Mouse (Mus musculus): ENCODE results near the gene Adat3.
"Not testable (repeated sequence)": the region's sequence is repeated elsewhere in the genome, so short reads cannot be mapped to it uniquely, and the experiment has no call there.

The Adat3 gene

GRCm38 (mm10) chr10:80577195-80578130, 25.2 kb upstream of the Adat3 start, which contains the start of gene Klf16:
Gene Klf16 (minus strand): TSS chr10:80577321.
- in situ Hi-C loops (cut with MboI; ENCODE audit: low sequenced_read_pairs): loop anchor here (5.0 kb wide), 1 partner anchor 105 kb away; no protein-coding TSS in a partner anchor

DNA sequence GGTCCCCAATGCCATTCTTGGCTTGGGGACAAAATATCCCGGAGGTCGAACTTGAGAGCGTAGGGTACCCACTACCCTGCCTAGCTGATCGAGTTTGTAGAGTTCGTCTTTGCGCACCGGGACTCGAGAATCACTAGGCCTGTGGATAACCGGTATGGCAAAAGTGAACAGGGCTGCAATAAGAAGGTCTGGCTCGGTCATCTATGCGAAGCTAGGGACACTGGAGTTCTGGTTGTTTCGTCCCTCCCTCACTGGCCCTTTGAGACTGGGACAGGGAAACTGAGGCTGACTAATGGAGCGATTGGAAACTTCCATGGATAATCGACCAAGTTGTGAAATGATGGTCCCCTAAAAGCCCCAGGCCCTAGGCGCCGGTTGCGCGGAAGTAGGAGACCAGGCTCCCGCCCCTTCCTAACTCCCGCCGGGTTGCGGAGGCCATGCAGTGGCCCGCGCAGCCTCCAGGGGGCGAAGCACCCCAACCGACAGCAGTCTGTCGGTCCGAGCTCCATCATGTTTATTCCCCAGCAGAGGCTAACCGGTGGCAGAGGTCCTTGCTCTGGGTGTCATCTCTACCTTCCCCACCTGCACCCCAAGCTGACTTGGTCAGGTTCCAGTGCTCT, 24.4 kb upstream of the Adat3 start:
- in situ Hi-C loops (cut with MboI; ENCODE audit: low sequenced_read_pairs): loop anchor here (5.0 kb wide), 1 partner anchor 104 kb away; no protein-coding TSS in a partner anchor

GRCm38 (mm10) chr10:80578911-80579310, 23.8 kb upstream of the Adat3 start:
- in situ Hi-C loops (cut with MboI; ENCODE audit: low sequenced_read_pairs): loop anchor here (5.0 kb wide), 1 partner anchor 103 kb away; no protein-coding TSS in a partner anchor

- in situ Hi-C loops (cut with MboI; ENCODE audit: low sequenced_read_pairs): no loop called here
Observed at GRCm38 (mm10) chr10:80583047-80583446, 19.6 kb upstream of the Adat3 start.

DNA sequence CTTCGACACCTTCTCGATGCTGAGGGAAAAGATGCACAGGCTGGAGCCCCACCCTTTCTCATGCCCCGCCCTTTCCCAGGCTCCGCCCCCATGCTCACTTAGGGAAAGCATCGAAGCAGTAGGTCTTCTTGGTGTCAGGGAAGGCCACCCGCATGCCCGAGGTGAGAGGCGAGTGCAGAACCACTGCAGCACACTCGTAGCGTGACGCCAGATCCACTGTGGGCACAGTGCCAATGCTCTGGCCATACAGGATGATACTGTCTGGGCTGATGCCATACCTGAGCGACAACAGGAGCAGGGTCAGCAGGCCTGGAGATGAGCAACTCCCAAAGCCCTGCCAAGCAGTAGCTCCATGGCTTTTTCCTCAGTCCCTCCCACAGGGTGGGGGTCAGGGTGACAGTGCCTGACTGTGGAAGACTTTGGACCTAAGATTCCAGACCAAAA, 18.6 kb upstream of the Adat3 start:
- in situ Hi-C loops (cut with MboI; ENCODE audit: low sequenced_read_pairs): no loop called here

DNA sequence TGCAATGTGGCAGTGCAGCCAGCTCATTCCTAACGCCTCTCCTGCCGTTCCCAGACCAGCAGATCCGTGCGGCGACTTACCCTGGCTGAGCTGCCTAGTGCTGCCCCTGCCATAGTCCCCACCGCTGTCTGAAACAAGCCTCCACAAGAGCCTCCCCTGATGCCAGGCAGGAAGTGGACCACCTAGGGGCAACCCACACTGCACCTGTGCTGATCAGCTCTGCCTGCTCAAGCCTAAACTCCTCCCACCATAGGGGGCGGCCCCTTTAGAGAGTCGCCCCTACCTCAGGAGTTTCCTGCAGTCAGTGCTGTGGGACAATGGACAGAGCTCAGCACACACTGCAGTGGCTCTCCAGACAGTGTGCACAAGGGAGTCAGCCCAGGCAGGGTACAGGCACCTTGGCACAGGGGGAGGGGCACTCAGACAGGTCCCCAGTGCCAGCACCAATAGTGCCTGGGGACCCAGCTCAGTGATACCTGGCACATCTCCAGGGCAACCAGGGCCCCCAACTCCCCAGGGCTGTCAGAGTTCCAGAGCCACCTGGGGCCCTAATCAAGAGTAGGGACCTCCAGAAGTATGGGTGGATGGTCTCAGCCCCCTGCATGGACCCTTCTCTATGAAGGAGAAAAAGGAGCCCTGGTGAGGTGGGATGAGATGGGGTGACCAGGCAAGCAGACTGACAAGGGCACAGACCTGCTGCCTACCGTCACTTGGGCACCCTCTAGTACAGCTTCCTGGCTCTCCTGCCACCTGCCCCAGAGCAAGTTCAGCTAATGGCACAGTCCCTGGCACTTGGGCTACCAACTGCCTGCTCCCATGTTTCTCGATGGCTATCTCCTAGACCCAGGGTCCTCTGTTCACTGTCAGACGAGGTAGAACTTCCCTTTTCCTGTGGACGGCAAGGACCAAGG, 17.8 kb upstream of the Adat3 start:
- in situ Hi-C loops (cut with MboI; ENCODE audit: low sequenced_read_pairs): no loop called here

- in situ Hi-C loops (cut with MboI; ENCODE audit: low sequenced_read_pairs): no loop called here
Observed at GRCm38 (mm10) chr10:80585581-80585980, 17.1 kb upstream of the Adat3 start.

GRCm38 (mm10) chr10:80586407-80587304, 16.0 kb upstream of the Adat3 start:
- in situ Hi-C loops (cut with MboI; ENCODE audit: low sequenced_read_pairs): no loop called here

GRCm38 (mm10) chr10:80587305-80587657, 15.4 kb upstream of the Adat3 start:
- in situ Hi-C loops (cut with MboI; ENCODE audit: low sequenced_read_pairs): no loop called here

GRCm38 (mm10) chr10:80589127-80589878, 13.4 kb upstream of the Adat3 start:
- in situ Hi-C loops (cut with MboI; ENCODE audit: low sequenced_read_pairs): no loop called here

- in situ Hi-C loops (cut with MboI; ENCODE audit: low sequenced_read_pairs): no loop called here
Observed at GRCm38 (mm10) chr10:80589879-80590854, 12.5 kb upstream of the Adat3 start, which contains the start of gene Abhd17a. Gene Abhd17a (minus strand): TSS chr10:80590341.

DNA sequence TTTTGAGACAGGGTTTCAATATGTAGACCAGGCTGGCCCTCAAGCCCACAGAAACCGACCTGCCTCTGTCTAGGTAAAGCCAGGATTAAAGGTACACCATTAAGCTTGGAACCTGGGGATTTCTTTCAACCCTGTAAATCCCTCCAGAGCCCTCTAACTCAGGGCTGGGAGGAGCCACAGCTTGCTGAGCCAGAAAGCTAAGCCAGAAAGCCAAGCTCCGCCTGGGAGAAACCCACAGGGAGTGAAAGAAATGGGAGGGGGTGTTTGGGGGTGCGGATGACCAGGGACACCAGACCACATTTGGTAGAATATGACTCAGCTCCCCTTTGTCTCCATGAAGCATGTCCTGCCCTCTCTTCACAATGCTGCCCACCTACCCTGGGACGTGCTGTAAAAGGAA, 6.4 kb upstream of the Adat3 start:
- in situ Hi-C loops (cut with MboI; ENCODE audit: low sequenced_read_pairs): no loop called here

DNA sequence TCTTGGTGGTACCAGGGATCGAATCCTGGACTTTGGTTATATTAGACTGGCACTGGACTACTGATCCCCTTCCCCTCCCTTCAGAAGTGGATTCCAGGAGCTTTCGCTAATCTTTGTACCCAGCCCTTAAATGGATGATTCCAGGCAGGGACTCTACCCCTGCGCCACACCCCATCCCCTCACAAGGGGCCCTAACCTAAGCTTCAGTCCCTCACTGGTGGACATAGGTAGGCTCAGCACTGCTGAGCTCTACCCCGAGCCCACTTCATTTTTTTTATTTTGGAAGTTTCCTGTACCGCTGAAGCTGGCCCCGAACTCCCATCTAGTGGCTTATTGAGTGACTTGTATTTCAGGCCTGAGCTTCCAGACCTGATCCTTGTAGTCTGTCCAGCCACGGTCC, 684 bp downstream of the Adat3 start:
- in situ Hi-C loops (cut with MboI; ENCODE audit: low sequenced_read_pairs): no loop called here

DNA sequence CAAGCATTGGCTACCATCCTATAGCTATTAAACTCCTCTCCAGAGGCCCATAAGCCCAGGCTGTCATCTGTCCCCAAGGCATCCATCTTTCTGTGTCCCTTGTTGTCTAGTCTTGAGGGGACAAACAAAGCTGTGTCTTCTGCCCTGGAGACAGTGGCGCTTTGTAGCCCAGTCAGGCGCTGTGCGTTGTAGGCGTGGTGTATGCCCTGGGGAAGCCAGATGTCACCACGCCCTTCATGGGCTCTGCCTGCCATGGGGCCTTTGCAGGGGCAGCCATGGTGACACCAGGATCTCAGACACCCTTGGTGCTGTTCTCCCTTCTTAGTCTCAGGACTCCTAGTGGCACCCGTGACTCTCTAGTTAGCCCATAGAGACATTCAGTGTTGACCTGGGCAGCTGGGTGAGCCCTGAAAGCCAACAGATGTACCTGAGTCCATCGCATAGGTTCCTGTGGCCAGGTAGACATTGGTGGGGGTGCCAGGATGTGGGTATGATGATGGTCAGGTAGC, 1.4 kb downstream of the Adat3 start:
- in situ Hi-C loops (cut with MboI; ENCODE audit: low sequenced_read_pairs): no loop called here

DNA sequence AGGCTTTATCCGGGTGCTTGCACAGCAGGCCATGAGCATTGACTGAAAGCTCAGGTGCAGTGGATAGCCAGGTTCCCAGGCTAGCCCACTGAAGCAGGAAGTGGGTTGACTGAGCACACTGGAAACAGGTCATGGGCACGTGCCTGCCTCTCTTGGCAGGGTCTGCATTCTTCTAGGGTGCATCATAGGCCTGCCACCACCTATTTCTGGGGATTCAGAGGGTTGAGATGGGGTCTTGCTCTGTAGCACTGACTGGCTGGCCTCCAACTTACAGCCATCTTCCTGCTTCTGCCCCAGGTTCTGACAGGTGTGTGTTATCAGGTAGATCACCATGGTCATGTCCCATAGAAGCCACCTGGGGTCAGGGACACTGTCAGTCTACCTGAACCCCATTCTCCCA, 2.3 kb downstream of the Adat3 start:
- in situ Hi-C loops (cut with MboI; ENCODE audit: low sequenced_read_pairs): no loop called here

DNA sequence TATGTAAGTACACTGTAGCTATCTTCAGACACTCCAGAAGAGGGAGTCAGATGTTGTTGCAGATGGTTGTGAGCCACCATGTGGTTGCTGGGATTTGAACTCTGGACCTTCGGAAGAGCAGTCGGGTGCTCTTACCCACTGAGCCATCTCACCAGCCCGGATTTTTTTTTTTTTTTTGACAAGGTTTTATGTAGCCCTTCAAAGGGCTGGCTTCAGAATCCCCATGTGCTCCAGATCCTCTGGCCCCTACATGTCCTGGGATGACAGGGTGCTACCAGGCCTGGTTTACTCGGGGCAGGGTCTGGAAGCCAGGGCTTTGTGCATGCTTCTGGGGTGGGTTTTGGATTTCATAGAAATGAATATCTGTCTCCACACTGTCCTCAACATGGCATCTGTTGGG, 3.0 kb downstream of the Adat3 start, which contains the start of gene Gm49322:
Gm49322 (plus strand) TSS at position 301 of the 400 bp plus-strand sequence.
- in situ Hi-C loops (cut with MboI; ENCODE audit: low sequenced_read_pairs): not testable (repeated sequence)

- in situ Hi-C loops (cut with MboI; ENCODE audit: low sequenced_read_pairs): no loop called here
Observed at GRCm38 (mm10) chr10:80606306-80606705, 3.6 kb downstream of the Adat3 start.
